Mouse (Mus musculus): ENCODE measurements around the gene Eif5b.

DNA sequence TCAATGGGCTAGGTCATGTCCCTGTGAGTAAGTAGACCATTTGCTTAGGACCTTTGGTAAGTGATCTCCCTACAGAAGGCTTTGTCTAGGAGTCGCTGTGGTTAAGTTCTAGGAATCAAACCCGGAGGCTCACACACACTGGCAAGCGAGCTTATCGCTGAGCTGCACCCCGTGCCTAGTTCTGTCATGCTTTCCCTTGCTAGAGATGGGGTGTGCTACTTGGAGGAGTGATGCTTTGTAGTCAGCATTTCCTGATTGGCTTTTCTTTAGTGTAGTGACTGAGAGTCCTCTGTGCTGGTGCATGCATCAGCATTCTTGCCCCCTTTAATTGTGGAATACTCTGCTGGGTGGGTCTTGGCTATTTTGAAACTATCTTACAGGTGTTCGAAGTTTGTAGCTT, 13.8 kb downstream of the Eif5b start:
- TF ChIP-seq CTCF (IDR thresholded peaks at IDR 0.05; ENCODE audit: extremely low read depth, insufficient read depth, low read length) (no peak), POLR2A (IDR thresholded peaks at IDR 0.05; ENCODE audit: extremely low read depth, insufficient read depth, low read length) (no peak)

Data from cortical plate, adult 2 months (tissue).